Mouse (Mus musculus) ovary, adult 18-20 months (tissue): ENCODE measurements around the gene Acyp1.
"Not testable (repeated sequence)": the region's sequence is repeated elsewhere in the genome, so short reads cannot be mapped to it uniquely, and the experiment has no call there.

Source experiments
- DNase-seq: peaks from one replicate; pipeline ENCODE4 v3.0.0; 2022; ENCODE audit warnings: low spot score, mixed read lengths

The Acyp1 gene

DNA sequence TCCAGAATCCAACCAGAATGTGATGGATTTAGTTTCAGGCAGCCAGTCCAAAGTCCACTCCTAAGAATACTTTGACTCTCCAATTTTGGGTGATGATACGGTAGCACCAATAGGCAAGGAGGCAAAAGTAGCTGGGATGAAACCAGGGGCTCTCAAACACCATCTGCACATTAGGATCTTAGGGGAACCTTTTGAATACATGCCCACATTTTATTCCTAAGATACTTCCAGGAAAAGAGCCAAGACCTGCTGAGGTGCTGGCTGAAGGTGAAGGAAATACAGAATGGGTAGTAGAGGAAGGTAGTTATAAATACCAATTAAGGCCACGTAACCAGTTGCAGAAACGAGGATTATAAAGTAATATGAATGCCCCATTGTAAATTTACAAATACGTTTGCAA lies 6.5 kb downstream of the Acyp1 start:
- DNase-seq: not testable (repeated sequence)

- no peak for DNase-seq
Observed at GRCm38 (mm10) chr12:85280845-85281651, 7.2 kb downstream of the Acyp1 start.

DNA sequence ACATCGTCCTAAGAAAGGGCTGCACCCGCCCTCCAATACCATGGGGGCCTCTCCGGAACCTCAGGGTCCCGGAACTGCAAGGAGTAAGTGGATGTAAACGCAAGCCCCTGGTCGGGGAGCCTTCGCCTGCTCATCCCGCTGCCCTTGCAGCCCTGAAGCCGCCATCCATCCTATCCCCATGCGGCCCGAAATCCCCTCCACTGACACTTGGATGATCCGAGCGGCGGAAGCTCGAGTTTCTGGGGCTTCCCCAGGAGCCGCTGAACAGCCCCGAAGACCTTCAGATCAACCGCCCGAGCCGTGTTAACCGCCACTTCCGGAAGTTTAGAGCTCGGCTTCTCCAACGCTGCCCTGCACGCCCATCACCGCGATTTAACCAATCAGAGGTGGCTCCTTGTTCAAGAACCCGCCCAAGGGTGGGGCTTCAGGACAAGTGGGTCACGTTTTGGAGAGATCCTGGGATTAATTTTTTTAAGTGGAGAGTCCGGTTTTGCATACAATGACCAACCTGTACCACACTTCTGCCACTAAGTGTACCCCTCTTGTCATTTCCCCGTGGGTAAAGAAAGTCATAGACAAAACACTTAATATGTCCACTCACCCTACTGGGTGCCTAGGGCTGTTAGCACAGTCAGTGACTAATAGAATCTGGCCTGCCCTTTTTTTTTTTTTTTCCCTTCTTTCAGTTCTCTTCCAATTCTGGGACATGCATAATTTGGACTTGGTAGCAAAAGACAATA lies 8.0 kb downstream of the Acyp1 start:
- peak; percentile 94 for DNase-seq

- no peak for DNase-seq
Observed at GRCm38 (mm10) chr12:85279396-85280080, 8.7 kb downstream of the Acyp1 start.

DNA sequence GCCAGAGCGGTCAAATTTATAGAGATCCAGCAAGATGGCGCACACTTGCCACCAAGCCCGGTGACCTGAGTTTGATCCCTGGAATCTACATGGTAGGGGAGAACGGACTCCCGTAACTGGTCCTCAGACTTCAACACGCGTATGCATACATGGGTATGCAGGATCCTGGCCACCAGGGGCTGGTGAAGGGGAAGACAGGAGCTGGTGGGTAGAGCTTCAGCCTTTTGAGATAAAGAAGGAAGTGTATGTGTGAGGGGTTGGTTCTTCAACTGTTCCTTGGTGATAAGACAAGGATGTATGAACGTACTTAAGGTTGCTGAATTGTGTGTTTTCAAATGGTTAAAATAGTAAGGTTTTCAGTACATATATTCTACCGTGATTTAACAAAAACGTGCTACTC lies 9.3 kb downstream of the Acyp1 start:
- DNase-seq: no peak

GRCm38 (mm10) chr12:85276273-85276672 lies 12.0 kb downstream of the Acyp1 start:
- no peak for DNase-seq

DNA sequence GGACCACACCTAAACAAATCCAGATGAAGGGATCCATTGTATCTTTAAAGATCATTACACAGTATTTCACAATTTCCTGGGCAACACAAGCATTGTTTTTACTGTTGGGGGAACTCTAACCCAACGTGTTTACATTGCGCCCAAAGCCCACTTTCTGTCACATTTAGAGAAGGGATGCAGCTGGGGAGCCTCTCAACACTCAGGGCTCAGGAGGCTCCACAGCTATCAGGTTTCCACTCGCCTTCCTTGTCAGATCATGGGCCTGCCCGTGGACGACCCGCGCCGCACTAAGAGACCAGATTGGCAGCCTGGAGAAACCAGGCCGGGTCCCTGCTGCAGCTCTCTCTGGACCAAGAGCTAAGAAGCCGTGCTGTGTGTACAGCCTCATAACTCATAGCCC lies 14.7 kb downstream of the Acyp1 start:
- DNase-seq: no peak

GRCm38 (mm10) chr12:85271843-85272206 lies 16.4 kb downstream of the Acyp1 start:
- DNase-seq: no peak

DNA sequence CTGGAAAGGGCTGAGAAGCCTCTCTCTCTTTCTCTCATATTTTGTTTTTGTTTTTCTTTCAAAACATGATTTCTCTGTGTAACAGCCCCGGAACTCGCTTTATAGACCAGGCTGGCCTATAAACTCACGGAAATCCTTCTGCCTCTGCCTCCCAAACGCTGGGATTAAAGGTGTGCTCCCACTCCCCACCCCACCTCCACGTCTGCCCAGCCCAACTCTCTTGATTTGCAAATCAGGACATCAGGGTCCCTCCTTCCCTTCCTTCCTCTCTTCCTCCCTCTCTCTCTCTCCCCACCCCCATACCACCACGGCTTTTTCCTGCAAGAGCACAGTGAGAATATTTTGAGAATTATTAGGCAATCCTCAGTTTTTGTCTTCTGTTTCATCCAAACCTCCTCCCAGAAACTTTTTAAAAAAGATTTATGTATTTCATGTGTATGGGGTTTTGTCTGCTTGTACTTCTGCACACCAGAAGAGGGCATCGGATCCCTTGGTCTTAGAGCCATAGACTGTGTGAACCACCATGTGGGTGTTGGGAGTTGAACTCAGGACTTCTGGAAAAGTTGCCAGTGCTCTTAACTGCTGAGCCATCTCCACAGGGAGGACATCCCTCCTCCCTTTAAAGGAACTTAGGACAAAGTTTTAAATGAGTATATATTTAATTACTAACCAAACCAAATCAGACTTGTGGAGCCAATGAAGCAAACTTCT lies 17.0 kb downstream of the Acyp1 start:
- no peak for DNase-seq

GRCm38 (mm10) chr12:85270319-85270718 lies 17.9 kb downstream of the Acyp1 start, which contains the start of gene Mlh3:
Gene Mlh3 (minus strand): TSS chr12:85270599.
- DNase-seq: peak; percentile 72

- no peak for DNase-seq
Observed at GRCm38 (mm10) chr12:85269821-85270220, 18.4 kb downstream of the Acyp1 start.

DNA sequence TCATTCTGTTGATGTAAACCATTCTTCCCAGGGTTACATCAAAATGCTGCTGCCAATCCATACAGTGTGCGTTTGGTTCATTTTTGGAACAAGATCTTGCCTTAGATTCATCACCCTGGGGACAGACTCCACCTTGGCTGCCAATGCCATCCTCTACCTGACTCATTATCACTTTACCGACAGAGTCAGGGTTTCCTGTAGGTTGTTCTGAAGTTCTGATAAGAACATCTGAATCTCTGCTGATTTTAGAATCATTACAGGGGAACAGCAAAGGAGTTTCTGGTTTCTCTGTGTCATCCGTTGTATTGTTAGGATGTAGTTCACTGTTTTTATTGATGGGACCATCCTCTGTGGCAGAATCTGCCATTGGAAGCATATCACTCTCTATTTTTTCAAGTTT lies 22.0 kb downstream of the Acyp1 start:
- no peak for DNase-seq

DNA sequence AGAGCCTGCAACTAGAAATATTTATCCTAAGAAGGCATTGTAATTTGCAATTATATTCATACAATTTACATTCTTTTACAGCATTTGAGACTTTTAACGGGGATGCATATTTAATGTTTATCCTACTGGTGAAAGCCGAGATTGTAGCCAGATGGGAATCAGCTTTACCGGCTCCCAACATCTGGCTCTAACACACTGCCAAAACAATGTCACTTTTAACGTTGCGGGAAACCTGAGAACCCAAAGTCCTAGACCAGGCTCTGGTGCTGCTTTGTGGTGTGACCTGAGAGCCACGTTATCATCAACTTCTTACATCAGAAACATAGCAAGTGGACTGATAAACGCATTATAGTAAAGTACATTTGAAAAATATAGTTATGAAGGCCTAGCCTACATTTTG lies 23.3 kb downstream of the Acyp1 start:
- no peak for DNase-seq

- DNase-seq: no peak
Observed at GRCm38 (mm10) chr12:85264531-85264930, 23.7 kb downstream of the Acyp1 start.

GRCm38 (mm10) chr12:85263190-85263589 lies 25.0 kb downstream of the Acyp1 start:
- no peak for DNase-seq

DNA sequence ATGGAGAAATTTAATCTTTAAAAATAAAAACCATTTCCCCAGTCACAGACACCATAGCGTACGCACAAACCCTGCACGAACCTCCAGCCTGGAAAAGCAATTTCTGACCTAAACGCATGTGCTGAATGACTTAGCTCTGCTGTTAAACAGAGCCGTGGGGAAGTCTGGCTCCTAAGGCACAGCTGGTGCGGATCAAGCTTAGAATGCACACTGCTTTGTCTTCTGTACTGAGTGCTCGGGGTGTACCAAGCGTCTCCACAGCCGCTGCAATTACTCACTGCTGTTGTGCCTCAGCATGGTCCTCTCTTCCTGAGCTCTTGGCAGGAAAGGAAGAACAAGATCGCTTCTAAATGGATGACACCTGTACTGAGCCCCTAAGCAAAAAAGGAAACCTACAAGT lies 25.7 kb downstream of the Acyp1 start:
- DNase-seq: no peak

GRCm38 (mm10) chr12:85257008-85257639 lies 31.1 kb downstream of the Acyp1 start:
- DNase-seq: no peak

GRCm38 (mm10) chr12:85256074-85256751 lies 32.0 kb downstream of the Acyp1 start:
- DNase-seq: no peak

DNA sequence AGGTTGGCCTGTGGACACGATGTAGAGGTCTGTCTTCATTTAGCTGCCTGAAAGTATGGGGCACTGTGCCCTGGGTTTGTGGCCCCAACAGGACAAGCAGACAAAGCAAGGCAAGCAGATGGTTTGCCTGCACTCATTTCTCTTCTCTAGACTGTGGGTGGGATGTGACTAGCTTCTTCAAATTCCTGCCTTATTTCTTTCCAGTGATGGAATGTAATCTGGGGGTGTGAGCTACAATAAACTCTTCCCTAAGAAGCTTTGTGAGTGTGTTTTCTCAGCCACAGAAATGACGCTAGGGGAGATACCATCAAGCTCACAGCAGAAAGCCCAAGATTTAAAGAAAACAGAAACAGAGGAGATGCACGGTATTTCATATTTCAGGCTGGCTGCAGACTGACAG lies 36.2 kb downstream of the Acyp1 start:
- DNase-seq: no peak

DNA sequence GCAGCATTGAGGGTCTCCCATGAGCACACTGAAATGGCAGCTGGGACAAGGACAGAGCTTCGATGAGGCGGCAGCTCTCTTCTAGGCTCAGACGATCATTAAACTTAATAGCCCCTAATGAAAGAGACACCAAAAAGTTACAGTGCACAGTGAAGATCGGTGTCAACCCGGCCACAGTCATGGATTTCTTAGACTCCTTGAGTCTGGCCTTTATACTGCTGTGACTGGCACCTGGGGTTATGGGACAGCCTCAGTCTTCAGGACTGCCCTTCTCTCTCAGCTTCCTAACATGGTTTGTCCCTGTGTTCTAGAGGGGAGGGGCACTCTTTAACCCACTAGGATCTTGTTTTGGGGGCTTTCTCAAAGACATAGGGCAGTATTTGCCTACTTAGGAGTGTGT lies 50.7 kb downstream of the Acyp1 start:
- DNase-seq: no peak
